Mouse (Mus musculus): ENCODE measurements around the gene St7l. TPM values are rescaled to one million over a fixed set of nuclear protein-coding genes. Genes with fewer than 3 reads are reported as not detected.

Gene St7l
- polyA plus RNA-seq (2015; fragmentation: Nextera tagmentation; extraction: Ambion mirVana), result 14.2 and 15.1 TPM in 2 replicates

DNA sequence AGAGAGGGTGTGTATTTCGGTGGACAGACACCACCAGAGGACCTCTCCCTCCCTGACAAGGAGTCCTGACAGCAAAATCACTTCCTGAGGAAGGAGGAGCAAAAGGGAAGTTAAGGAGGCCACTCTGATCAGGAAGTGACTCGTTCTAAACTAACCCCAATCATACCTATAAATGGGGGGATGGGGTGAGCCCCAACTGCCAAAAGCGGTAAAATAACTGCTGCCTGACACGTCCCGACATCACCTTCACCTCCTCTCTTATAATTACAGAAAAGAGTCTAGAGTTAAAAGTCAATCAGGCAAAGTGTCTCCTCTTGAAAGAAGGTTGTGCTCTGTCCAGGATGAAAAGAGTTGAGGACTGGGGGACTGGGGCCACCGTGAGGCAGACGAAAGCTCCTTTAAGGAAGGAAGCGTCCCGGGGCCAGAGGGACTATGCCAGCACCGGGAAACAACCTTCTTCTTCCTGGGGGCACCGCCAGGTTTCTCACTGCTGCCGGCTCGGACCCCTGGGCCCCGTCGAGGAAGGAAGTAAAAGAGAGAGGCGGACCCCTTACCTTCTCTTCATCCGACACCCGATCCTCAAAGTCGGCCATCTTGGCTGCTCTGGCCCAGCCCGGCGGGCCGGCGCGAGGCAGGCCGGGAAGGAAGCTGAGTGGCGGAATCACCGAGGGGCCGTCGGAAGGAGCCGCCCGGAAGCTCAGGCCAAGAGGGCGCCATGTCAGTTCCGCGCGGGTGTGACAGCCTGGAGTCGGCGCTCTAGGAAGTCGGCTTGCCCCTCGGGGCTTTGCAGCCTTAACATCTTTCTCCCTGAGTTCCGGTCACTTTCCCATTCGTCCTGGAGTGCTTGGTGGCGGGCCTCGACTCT lies at the start of gene St7l, which contains the start of gene Capza1:
St7l (plus strand) TSS at position 220 of the 865 bp plus-strand sequence.
Capza1 (minus strand) TSS at position 720 of the 865 bp plus-strand sequence.

DNA sequence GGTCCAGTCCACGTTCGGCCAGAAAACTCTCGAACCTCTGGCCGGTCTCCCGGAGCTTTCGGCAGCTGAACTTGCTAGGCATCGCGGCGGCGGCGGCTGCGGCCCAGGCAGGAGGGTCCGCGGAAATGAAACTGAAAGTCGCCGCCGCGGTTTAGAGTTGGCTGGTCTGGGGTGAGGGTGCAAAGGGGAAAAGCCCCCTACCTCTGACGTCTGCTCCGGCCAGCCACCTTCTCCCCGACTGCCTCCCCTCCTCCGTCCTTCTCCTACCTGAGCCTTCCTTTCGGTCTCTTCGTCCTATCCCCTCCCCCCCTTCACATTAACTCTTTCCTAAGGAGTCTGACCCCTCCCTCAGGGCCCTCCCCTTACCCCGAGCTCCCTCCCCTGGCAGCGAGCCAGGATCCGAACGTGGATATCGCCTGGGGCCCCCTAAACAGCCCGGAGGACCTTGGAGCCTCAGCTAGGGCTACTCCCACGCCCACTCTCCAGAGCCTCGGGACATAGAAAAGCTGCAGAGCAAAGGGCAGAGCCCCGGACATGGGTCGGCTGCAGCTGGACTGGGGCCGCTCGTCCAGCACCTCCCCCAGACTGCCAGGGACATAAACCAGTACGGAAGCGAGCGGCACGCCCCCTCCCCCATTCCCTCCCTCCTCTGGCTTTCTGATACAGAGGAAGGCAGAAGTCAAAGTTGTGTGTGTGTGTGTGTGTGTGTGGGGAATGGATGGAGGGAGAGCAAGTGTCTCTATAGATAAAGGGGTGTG lies 45.6 kb upstream of the St7l start, which contains the start of gene Mov10:
Mov10 (minus strand) TSS at position 573 of the 758 bp plus-strand sequence.

DNA sequence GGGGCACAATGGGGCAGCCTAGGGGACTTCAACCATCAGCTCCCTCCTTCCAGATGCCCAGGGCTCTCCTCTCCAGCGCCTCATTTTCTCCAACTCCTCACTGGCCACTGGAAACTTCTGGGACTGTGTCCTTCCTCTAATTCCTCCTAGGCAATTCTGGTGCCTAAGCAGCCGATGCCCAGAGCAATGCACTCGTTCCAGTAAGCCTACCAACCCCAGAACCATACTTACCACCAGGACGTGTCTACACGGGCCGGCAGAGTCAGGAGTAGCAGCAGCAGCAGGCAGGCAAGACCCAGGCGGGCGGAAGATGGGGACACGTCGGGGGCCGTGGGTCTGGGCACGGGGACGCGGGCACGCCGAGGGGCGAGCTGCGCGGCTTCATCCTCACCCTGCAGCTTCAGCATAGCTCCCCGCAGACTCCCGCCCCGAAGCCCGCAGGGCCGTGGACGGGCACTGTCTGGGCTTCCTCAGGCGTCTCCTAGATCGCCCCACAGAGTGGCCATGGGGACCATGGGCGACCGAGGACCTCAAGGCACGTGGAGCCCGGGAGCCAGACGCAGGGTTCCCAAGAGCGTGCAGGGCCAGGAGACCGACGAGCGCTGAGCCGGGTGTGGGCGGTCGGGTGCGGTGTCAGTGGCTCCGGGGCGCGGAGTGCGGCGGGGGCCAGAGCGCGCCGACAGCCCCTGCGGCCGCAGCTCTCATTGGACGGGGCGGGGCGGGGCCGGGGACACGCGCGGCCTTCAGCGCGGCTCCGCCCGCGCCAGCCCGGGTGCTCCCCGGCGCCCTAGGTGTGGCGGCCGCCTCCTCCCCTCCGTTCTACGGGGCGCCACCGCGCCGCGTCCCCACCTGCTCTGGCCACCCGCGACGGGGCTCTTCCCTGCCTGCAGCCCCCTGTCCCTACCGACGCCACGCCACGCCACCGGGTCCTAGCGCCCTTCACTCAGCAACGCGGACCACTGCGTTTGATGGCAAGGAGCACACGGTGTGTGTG lies 97.6 kb downstream of the St7l start, which contains the start of gene Wnt2b:
Wnt2b (minus strand) TSS at position 856 of the 994 bp plus-strand sequence.

Other genes with a start within 250 kb of the St7l start
- 83.4 and 89.3 TPM in 2 replicates for gene Slc16a1, start 225.3 kb upstream of the St7l start, polyA plus RNA-seq (2015; fragmentation: Nextera tagmentation; extraction: Ambion mirVana)
- gene Ppm1j, start 82.9 kb upstream of the St7l start, polyA plus RNA-seq (2015; fragmentation: Nextera tagmentation; extraction: Ambion mirVana), result 0.65 and 1.2 TPM in 2 replicates
- 0.04 TPM in 1 of 2 replicates, not detected in the other for gene Fam19a3, start 82.2 kb upstream of the St7l start, polyA plus RNA-seq (2015; fragmentation: Nextera tagmentation; extraction: Ambion mirVana)
- 40.1 and 46.6 TPM in 2 replicates for gene Rhoc, start 75.6 kb upstream of the St7l start, polyA plus RNA-seq (2015; fragmentation: Nextera tagmentation; extraction: Ambion mirVana)
- gene Mov10, start 45.4 kb upstream of the St7l start, polyA plus RNA-seq (2015; fragmentation: Nextera tagmentation; extraction: Ambion mirVana), result 17.1 and 24.0 TPM in 2 replicates
- 101 and 118 TPM in 2 replicates for gene Capza1, start 500 bp downstream of the St7l start, polyA plus RNA-seq (2015; fragmentation: Nextera tagmentation; extraction: Ambion mirVana)
- gene Wnt2b, start 97.9 kb downstream of the St7l start, polyA plus RNA-seq (2015; fragmentation: Nextera tagmentation; extraction: Ambion mirVana), result 0.78 and 1.2 TPM in 2 replicates
- 2.9 and 4.6 TPM in 2 replicates for gene Cttnbp2nl, start 189.1 kb downstream of the St7l start, polyA plus RNA-seq (2015; fragmentation: Nextera tagmentation; extraction: Ambion mirVana)
- gene 4930564D02Rik, start 202.8 kb downstream of the St7l start, polyA plus RNA-seq (2015; fragmentation: Nextera tagmentation; extraction: Ambion mirVana), result not detected in 2 replicates

Data from spleen, postnatal 0 days (tissue).